Mouse (Mus musculus) hindbrain, embryonic 14.5 days (tissue): ENCODE data around the gene Cap1. TPM values are rescaled to one million over a fixed set of nuclear protein-coding genes. Genes with fewer than 3 reads are reported as not detected.

Experiments used
- ATAC-seq: fragments of 200-750 bp; cut with Nextera tagmentation; 2 replicates; pipeline ENCODE4 v1.8.0; 2017; ENCODE audit warnings: moderate number of reproducible peaks, mild to moderate bottlenecking, moderate TSS enrichment, moderate library complexity; ENCODE audit not compliant: low FRiP score
- DNase-seq: peaks from one replicate; pipeline ENCODE4 v3.0.0-alpha.2; 2015; ENCODE audit warnings: low spot score
- H3K27ac ChIP-seq: fragments of 300-500 bp; sonication (generic); 2 replicates; pipeline ENCODE4 v1.5.1; 2014; ENCODE audit warnings: mild to moderate bottlenecking, moderate library complexity
- H3K27me3 ChIP-seq: fragments of 300-500 bp; sonication (generic); 2 replicates; pipeline ENCODE4 v1.6.1; 2014; ENCODE audit warnings: mild to moderate bottlenecking, low read length, mixed read lengths; ENCODE audit not compliant: control insufficient read depth, insufficient read depth
- H3K36me3 ChIP-seq: fragments of 300-500 bp; sonication (generic); replicated peaks from 2 replicates; pipeline ENCODE4 v1.6.1; 2014; ENCODE audit not compliant: control insufficient read depth, insufficient read depth
- H3K4me1 ChIP-seq: fragments of 300-500 bp; sonication (generic); replicated peaks from 2 replicates; pipeline ENCODE4 v1.6.1; 2014; ENCODE audit warnings: antibody characterized with exemption, low read length, mixed read lengths; ENCODE audit not compliant: control insufficient read depth, insufficient read depth
- H3K4me2 ChIP-seq: fragments of 300-500 bp; sonication (generic); replicated peaks from 2 replicates; pipeline ENCODE4 v1.6.1; 2014; ENCODE audit warnings: mild to moderate bottlenecking, moderate library complexity
- H3K4me3 ChIP-seq: fragments of 300-500 bp; sonication (generic); replicated peaks from 2 replicates; pipeline ENCODE4 v1.5.1; 2014; ENCODE audit warnings: mild to moderate bottlenecking, low read length
- H3K9ac ChIP-seq: fragments of 300-500 bp; sonication (generic); 2 replicates; pipeline ENCODE4 v1.6.1; 2014
- H3K9me3 ChIP-seq: fragments of 300-500 bp; sonication (generic); 2 replicates; pipeline ENCODE4 v1.6.1; 2016; ENCODE audit warnings: low read length; ENCODE audit not compliant: control insufficient read depth
- WGBS: fragments of 180-500 bp; shearing (Covaris S2); extraction: QIAGEN DNeasy Blood & Tissue Kit; methylation state at CpG from one replicate; pipeline ENCODE4 v1.1.7; 2014; 5-methylcytosine and 5-hydroxymethylcytosine counted together
- polyA plus RNA-seq: library from polyadenylated mRNA; unstranded; fragments of >200 nt; fragmentation: Nextera tagmentation; extraction: Ambion mirVana; gene quantifications from 2 replicates; pipeline ENCODE4 v1.2.1, GENCODE M21; 2014

The Cap1 gene
- polyA plus RNA-seq, 1 experiment from 2014 or later: 71.9 TPM

DNA sequence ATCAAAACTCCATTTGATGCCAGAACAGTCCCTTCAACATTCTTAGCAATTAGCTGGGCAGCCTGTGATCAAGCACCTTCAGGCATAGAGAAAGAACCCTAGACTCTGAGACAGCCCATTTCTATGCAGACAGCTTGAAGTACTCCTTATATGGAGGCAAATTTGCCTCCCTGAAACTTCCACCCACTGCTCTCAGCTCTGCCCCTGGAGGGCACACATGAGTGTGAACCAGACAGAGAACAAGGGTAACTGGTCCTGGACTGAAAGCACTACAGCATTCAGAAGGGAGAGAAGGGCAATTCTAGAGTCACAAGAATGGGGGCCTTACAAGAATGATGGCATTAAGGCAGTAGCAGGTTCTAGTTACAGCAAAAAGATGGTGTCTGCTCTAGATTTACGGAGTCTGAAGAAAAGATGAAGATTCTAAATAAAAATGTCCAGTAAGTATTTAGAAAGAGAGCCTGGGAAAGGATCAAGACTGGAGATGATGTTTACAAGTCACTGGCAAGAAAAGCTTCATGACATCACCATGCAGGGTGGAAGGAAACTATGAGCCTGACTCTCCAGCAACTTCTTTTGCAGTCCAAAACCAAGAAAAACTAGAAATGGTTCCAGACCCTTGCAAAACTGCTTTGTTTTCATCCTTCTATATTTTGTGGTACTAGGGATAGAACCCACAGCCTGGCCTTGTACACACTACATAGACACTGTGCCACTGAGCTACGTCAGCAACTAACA, 7.4 kb downstream of the Cap1 start:
- H3K4me2 ChIP-seq: no peak overlapping the region
- H3K27ac ChIP-seq: no peak overlapping the region
- H3K9ac ChIP-seq: no peak overlapping the region
- 90% methylated on average over 2 of the region's 2 CpGs for WGBS
- DNase-seq: no peak
- no peaks in the 10 kb centered on the region for H3K9me3 ChIP-seq
- H3K27me3 ChIP-seq: no peaks in the 10 kb centered on the region
- no peak for ATAC-seq
- H3K36me3 ChIP-seq: no peaks in the 10 kb centered on the region
- no peak overlapping the region for H3K4me3 ChIP-seq
- no peaks in the 10 kb centered on the region; the same call in 1 of the 2 replicates for H3K4me1 ChIP-seq

DNA sequence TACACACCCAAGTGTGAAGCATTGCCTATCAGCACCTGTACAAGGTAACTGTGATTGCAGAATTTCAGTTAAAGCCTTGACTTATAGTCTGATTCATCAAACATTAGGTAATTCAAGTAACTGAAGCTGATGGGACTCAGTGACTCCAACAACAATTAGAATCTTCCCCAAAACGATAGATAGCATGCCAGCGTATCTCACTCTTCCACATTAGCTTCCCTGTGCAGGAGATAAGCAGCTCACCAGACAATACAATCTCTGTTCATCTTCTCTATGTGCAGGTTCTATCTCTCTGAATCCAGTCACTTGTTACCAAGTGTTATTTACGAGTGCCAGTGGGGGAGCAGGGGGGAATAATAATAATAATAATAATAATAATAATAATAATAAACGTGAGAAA, 12.3 kb downstream of the Cap1 start:
- 93% methylated on average over 4 of the region's 4 CpGs for WGBS
- Histone ChIP-seq H3K9ac (no peak overlapping the region), H3K4me1 (no peaks in the 10 kb centered on the region), H3K36me3 (peaks cover 38% of the 10 kb centered on the region), H3K4me3 (no peak overlapping the region), H3K27ac (no peak overlapping the region), H3K27me3 (no peaks in the 10 kb centered on the region), H3K9me3 (no peaks in the 10 kb centered on the region), H3K4me2 (no peak overlapping the region)
- ATAC-seq: no peak
- no peak for DNase-seq

GRCm38 (mm10) chr4:122873003-122873402, 12.9 kb downstream of the Cap1 start:
- Histone ChIP-seq H3K4me3 (no peak overlapping the region), H3K9me3 (no peaks in the 10 kb centered on the region), H3K4me1 (no peaks in the 10 kb centered on the region), H3K36me3 (peaks cover 43% of the 10 kb centered on the region), H3K9ac (no peak overlapping the region), H3K27ac (no peak overlapping the region), H3K27me3 (no peaks in the 10 kb centered on the region), H3K4me2 (no peak overlapping the region)
- WGBS: 87% methylated on average over 5 of the region's 5 CpGs
- DNase-seq: no peak
- no peak for ATAC-seq

DNA sequence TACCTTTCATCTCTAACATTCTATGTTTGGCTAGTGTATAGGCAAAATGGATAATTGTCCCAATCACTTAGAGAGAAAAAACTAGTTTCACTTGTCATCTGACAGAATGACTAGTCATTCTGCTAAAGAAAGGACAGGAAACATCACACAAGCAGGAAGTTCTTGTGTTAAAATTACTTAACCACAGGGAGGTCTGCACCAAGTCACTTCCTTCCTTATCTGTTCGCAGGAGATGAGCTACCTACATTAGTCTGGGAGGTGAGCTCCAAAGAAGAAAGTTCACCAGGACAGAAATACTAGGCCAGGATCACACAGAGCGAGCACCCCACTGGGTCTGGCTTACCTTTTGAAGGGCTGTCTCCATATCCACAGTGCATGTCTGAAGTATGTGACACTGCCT, 13.9 kb downstream of the Cap1 start:
- Histone ChIP-seq H3K4me3 (no peak overlapping the region), H3K27me3 (no peaks in the 10 kb centered on the region), H3K4me2 (no peak overlapping the region), H3K9me3 (no peaks in the 10 kb centered on the region), H3K9ac (no peak overlapping the region), H3K4me1 (no peaks in the 10 kb centered on the region), H3K27ac (no peak overlapping the region), H3K36me3 (peaks cover 52% of the 10 kb centered on the region)
- 93% methylated on average over 2 of the region's 2 CpGs for WGBS
- ATAC-seq (no peak), DNase-seq (no peak)

- no peak for ATAC-seq
- no peak for DNase-seq
- H3K27ac ChIP-seq: no peak overlapping the region
- H3K27me3 ChIP-seq: no peaks in the 10 kb centered on the region
- peaks cover 59% of the 10 kb centered on the region for H3K36me3 ChIP-seq
- WGBS: 93% methylated on average over 11 of the region's 11 CpGs
- H3K4me3 ChIP-seq: no peak overlapping the region
- H3K4me2 ChIP-seq: no peak overlapping the region
- H3K4me1 ChIP-seq: no peaks in the 10 kb centered on the region
- no peak overlapping the region for H3K9ac ChIP-seq
- H3K9me3 ChIP-seq: no peaks in the 10 kb centered on the region
Measured at GRCm38 (mm10) chr4:122871269-122871668, 14.6 kb downstream of the Cap1 start.

DNA sequence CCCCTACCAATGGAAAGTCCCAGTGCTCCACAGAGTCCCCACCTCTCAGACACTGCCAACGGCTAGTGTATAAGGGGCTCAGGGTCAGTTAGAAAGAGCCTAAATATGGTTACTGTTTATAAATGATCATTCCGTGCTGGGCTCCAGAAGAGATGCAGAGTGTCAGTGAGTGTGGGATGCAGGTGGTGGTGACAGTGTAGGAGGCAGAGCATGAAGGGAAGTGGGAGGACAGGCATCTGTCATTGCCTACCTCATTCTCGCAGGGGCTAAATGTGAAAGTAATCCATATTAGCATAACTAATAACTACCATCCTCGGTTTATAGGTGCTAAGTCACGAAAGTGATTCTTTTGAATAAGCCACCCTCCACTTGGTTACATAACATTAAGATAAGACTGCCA, 15.1 kb downstream of the Cap1 start:
- Histone ChIP-seq H3K4me2 (no peak overlapping the region), H3K27me3 (no peaks in the 10 kb centered on the region), H3K36me3 (peaks cover 64% of the 10 kb centered on the region), H3K27ac (no peak overlapping the region), H3K9ac (no peak overlapping the region), H3K4me3 (no peak overlapping the region), H3K9me3 (no peaks in the 10 kb centered on the region), H3K4me1 (no peaks in the 10 kb centered on the region)
- ATAC-seq (no peak), DNase-seq (no peak)
- WGBS: 90% methylated on average over 5 of the region's 5 CpGs

GRCm38 (mm10) chr4:122870027-122870426, 15.8 kb downstream of the Cap1 start:
- Histone ChIP-seq H3K27me3 (no peaks in the 10 kb centered on the region), H3K9ac (no peak overlapping the region), H3K4me1 (no peaks in the 10 kb centered on the region), H3K9me3 (no peaks in the 10 kb centered on the region), H3K4me3 (no peak overlapping the region), H3K36me3 (peaks cover 71% of the 10 kb centered on the region), H3K4me2 (no peak overlapping the region), H3K27ac (no peak overlapping the region)
- DNase-seq (no peak), ATAC-seq (no peak)

- no peaks in the 10 kb centered on the region for H3K27me3 ChIP-seq
- H3K9me3 ChIP-seq: no peaks in the 10 kb centered on the region
- no peak for ATAC-seq
- WGBS: 100% methylated on average over 1 of the region's 1 CpGs
- no peak overlapping the region for H3K4me3 ChIP-seq
- no peaks in the 10 kb centered on the region for H3K4me1 ChIP-seq
- H3K36me3 ChIP-seq: peaks cover 91% of the 10 kb centered on the region
- H3K4me2 ChIP-seq: no peak overlapping the region
- H3K9ac ChIP-seq: no peak overlapping the region
- H3K27ac ChIP-seq: no peak overlapping the region
- no peak for DNase-seq
Measured at GRCm38 (mm10) chr4:122868041-122868440, 17.8 kb downstream of the Cap1 start.

- no peak overlapping the region for H3K4me2 ChIP-seq
- no peaks in the 10 kb centered on the region for H3K27me3 ChIP-seq
- peaks cover 90% of the 10 kb centered on the region for H3K36me3 ChIP-seq
- DNase-seq: no peak
- no peak overlapping the region for H3K4me3 ChIP-seq
- 91% methylated on average over 4 of the region's 4 CpGs for WGBS
- H3K9ac ChIP-seq: no peak overlapping the region
- no peaks in the 10 kb centered on the region for H3K4me1 ChIP-seq
- H3K27ac ChIP-seq: no peak overlapping the region
- no peaks in the 10 kb centered on the region for H3K9me3 ChIP-seq
- ATAC-seq: no peak
Measured at GRCm38 (mm10) chr4:122861836-122862235, 24.0 kb downstream of the Cap1 start.
